Mouse (Mus musculus): ENCODE measurements around the gene Slc9a3r1. TPM values are rescaled to one million over a fixed set of nuclear protein-coding genes. Genes with fewer than 3 reads are reported as not detected.

Gene Slc9a3r1
- polyA plus RNA-seq, 1 experiment from 2014 or later: 24.6 TPM

DNA sequence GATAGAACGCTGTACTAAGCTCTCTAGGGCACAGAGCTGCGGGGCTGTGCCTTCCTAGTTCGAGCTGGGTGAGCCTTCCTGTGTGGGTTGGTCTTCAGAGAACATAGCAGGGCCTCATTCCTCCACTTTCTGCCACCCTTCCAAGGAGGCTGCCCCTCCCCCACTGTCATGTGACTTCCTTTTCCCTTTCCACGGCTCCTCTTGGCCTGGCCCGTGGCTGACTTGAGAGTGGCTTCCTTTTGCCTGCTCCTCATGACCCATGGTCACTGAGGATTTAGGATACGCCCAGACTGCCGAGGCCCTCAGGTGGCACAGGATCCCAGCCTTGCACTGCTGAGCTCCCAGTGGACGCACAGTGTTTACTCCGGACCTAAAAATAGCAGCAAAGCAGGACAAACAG lies 29.0 kb downstream of the Slc9a3r1 start:
- Histone ChIP-seq H3K4me3 (no peak overlapping the region), H3K27ac (peak overlapping the region; percentile 29), H3K4me1 (replicated peaks) (peaks cover 20% of the 10 kb centered on the region), H3K9ac (no peak overlapping the region), H3K4me2 (0 out of 2 replicates have a peak overlapping the region, but pooled peaks have one; percentile 10), H3K27me3 (no peaks in the 10 kb centered on the region), H3K36me3 (no peaks in the 10 kb centered on the region; the same call in 1 of the 2 replicates), H3K9me3 (replicated peaks) (no peaks in the 10 kb centered on the region)
- ATAC-seq (replicated peaks; ENCODE audit: insufficient number of reproducible peaks, insufficient read depth, low FRiP score, low read depth): peak; percentile 30; the same call in 1 of the 2 replicates
- 37% methylated on average over 9 of the region's 9 CpGs for WGBS

DNA sequence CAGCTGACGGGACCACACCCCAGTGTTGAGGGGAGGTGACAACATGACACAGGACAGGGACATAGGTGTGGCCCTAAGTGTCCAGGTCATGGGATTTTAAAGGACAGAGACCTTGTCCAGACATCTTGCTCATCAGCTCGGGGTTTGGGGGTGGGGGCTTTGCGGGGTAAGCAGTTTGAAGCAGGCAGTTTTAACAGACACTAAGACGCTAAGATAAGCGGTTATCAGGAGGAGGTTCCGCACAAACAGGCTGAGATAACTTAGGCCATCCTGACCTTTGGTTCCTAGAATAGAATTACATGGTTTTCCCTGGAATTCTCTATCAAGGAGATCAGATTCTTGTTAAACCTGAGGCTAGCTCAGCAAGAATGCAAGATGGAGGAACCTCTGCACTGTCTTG lies 31.6 kb downstream of the Slc9a3r1 start:
- Histone ChIP-seq H3K27ac (no peak overlapping the region), H3K4me2 (no peak overlapping the region), H3K4me1 (replicated peaks) (peaks cover 14% of the 10 kb centered on the region), H3K27me3 (no peaks in the 10 kb centered on the region), H3K4me3 (no peak overlapping the region), H3K9ac (no peak overlapping the region), H3K9me3 (replicated peaks) (no peaks in the 10 kb centered on the region), H3K36me3 (no peaks in the 10 kb centered on the region; the same call in 1 of the 2 replicates)
- WGBS: 52% methylated on average over 6 of the region's 6 CpGs
- no peak for ATAC-seq (replicated peaks; ENCODE audit: insufficient number of reproducible peaks, insufficient read depth, low FRiP score, low read depth)

DNA sequence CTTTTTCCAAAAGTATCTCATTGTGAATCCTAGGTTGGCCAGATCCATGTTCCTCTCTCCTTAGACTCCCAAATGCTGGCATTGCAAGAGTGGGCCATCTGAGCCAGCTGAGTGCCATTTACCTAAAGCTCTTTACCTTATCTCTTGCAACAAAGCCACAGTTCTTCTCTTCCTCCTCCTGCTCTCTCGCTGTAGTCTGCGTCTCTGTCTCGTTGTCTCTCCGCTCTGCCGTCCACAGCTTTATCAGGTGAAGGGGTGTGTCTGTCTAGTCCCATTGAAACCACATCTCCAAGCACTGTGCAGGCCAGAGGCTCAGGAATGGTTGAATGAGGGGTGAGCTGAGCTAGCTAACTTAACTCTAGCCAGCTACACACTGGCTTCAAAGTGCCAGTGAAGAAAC lies 32.8 kb downstream of the Slc9a3r1 start:
- no peaks in the 10 kb centered on the region for H3K27me3 ChIP-seq
- ATAC-seq (replicated peaks; ENCODE audit: insufficient number of reproducible peaks, insufficient read depth, low FRiP score, low read depth): no peak
- WGBS: 46% methylated on average over 5 of the region's 5 CpGs
- H3K27ac ChIP-seq: no peak overlapping the region
- peaks cover 14% of the 10 kb centered on the region for H3K4me1 ChIP-seq (replicated peaks)
- 0 out of 2 replicates have a peak, but pooled peaks cover under 1% of the 10 kb centered on the region for H3K36me3 ChIP-seq
- no peak overlapping the region for H3K9ac ChIP-seq
- no peak overlapping the region for H3K4me3 ChIP-seq
- H3K4me2 ChIP-seq: no peak overlapping the region
- no peaks in the 10 kb centered on the region for H3K9me3 ChIP-seq (replicated peaks)

DNA sequence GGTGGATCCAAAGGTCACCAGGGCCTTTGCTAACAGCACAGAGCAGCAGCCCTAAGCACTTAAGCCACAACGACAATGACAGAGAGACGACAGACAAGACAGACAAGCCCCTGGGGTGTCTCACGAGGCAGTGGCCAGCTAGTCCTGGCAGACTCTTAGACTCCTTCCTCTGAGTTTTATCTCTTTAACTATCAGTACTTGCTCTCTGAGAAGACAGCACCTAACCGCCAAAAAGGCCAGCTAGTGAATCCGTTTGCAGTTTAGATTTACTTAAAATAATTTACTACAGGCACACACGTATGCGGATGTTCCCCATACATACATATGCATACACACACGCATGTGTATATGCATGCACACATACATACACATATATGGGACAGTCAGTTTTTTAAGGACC lies 34.4 kb downstream of the Slc9a3r1 start:
- Histone ChIP-seq H3K4me1 (replicated peaks) (0 out of 2 replicates have a peak, but pooled peaks cover 6% of the 10 kb centered on the region), H3K27ac (no peak overlapping the region), H3K4me2 (no peak overlapping the region), H3K27me3 (no peaks in the 10 kb centered on the region), H3K36me3 (0 out of 2 replicates have a peak, but pooled peaks cover 10% of the 10 kb centered on the region), H3K9ac (no peak overlapping the region), H3K4me3 (no peak overlapping the region), H3K9me3 (replicated peaks) (no peaks in the 10 kb centered on the region)
- 67% methylated on average over 8 of the region's 8 CpGs for WGBS
- ATAC-seq (replicated peaks; ENCODE audit: insufficient number of reproducible peaks, insufficient read depth, low FRiP score, low read depth): no peak

DNA sequence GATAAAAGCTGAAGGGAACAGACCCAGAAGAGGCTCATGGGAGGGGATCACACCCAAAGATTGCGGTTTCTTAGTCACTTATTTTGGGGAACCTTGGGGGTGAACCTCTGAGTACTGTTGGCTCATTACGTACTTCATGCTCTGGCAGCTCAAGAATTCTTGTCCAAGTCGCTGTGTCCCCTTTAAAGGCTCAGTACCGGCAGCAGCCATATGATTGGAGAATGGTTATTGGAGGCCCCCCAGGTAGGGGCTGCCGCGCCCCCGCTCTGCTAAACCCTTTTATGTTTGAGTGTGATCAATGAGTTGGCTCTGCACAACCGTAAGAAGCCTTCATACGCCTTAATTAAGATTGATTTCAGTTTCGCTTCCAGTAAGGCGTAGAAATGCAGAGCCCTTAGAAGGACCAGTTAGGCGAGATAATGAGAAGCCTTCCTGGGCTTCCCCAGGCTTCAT lies 35.8 kb downstream of the Slc9a3r1 start:
- H3K27me3 ChIP-seq: no peaks in the 10 kb centered on the region; the same call in 1 of the 2 replicates
- no peak overlapping the region for H3K27ac ChIP-seq
- H3K9me3 ChIP-seq (replicated peaks): no peaks in the 10 kb centered on the region
- H3K4me2 ChIP-seq: no peak overlapping the region
- no peak for ATAC-seq (replicated peaks; ENCODE audit: insufficient number of reproducible peaks, insufficient read depth, low FRiP score, low read depth)
- 70% methylated on average over 12 of the region's 12 CpGs for WGBS
- H3K4me1 ChIP-seq (replicated peaks): 0 out of 2 replicates have a peak, but pooled peaks cover 4% of the 10 kb centered on the region
- H3K36me3 ChIP-seq: 0 out of 2 replicates have a peak, but pooled peaks cover 10% of the 10 kb centered on the region
- H3K4me3 ChIP-seq: no peak overlapping the region
- H3K9ac ChIP-seq: no peak overlapping the region

DNA sequence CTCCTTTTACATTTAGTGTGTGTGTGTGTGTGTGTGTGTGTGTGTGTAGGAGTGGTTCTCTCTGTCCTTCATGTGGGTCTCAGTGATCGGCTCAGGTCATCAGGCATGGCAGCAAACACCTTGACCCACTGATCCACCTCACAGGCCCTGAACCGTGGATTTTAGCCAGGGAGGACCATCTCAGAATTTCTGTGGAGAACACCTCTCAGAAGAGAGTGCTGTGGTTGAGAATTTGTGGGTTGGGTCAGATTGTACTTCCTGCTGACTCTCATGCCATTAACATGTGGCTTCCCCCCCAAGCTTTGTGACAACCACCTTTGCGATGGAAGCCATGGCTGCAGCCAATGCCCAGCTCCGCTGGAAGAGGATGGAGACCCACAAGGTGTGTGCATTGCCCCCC lies 37.4 kb downstream of the Slc9a3r1 start:
- no peak overlapping the region for H3K9ac ChIP-seq
- H3K27me3 ChIP-seq: peaks cover 6% of the 10 kb centered on the region
- H3K4me3 ChIP-seq: no peak overlapping the region
- no peak overlapping the region for H3K4me2 ChIP-seq
- no peaks in the 10 kb centered on the region for H3K9me3 ChIP-seq (replicated peaks)
- no peak for ATAC-seq (replicated peaks; ENCODE audit: insufficient number of reproducible peaks, insufficient read depth, low FRiP score, low read depth)
- H3K36me3 ChIP-seq: peaks cover 15% of the 10 kb centered on the region; the same call in 1 of the 2 replicates
- H3K27ac ChIP-seq: no peak overlapping the region
- 93% methylated on average over 4 of the region's 4 CpGs for whole genome bisulfite sequencing
- H3K4me1 ChIP-seq (replicated peaks): 0 out of 2 replicates have a peak, but pooled peaks cover 4% of the 10 kb centered on the region

DNA sequence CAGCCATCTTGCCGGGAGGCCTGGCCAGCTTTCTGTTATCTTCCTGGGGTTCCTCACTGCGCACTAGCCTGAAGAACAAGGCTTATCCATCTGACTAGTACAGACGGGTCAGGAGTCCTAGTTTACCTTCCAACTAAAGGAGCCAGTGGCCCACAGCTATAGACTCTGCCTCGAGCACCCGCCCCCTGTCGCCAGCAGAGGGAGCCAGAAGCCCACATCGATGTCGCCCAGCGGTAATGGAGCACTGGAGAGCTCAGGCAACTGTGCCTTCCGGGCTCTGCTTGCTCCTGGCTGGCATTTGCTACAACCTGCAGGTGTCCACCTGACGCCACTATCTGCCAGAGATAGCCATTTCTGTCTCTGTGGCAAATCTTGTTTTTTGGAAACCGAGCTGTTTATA lies 39.2 kb downstream of the Slc9a3r1 start:
- Histone ChIP-seq H3K27me3 (peaks cover 10% of the 10 kb centered on the region), H3K27ac (no peak overlapping the region), H3K4me2 (no peak overlapping the region), H3K9me3 (replicated peaks) (no peaks in the 10 kb centered on the region), H3K4me1 (replicated peaks) (no peaks in the 10 kb centered on the region), H3K4me3 (no peak overlapping the region), H3K36me3 (peaks cover 21% of the 10 kb centered on the region; the same call in 1 of the 2 replicates), H3K9ac (no peak overlapping the region)
- WGBS: 16% methylated on average over 12 of the region's 12 CpGs
- ATAC-seq (replicated peaks; ENCODE audit: insufficient number of reproducible peaks, insufficient read depth, low FRiP score, low read depth): peak; percentile 70; the same call in 1 of the 2 replicates

DNA sequence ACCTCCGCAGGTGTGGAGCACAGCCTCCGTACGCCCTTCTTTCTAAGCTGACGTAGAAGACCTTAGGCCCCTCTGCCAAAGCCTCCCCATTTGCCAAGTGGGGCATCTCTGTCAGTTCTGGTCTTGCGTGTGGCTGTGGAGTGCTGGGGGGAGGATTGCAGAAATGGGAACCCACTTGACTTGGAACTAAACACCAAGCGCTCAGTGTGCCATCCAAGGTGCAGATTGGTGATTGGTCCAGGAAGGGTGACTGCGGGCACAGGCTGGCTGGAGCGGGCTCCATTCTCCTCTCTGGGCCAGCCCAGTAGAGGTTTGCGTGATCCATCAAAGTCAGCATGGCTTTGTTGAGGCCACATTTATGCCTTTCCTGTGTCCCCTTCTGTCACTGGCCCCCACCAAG lies 39.6 kb downstream of the Slc9a3r1 start:
- ATAC-seq (replicated peaks; ENCODE audit: insufficient number of reproducible peaks, insufficient read depth, low FRiP score, low read depth): no peak
- Histone ChIP-seq H3K4me2 (no peak overlapping the region), H3K27ac (no peak overlapping the region), H3K27me3 (peaks cover 11% of the 10 kb centered on the region), H3K36me3 (peaks cover 21% of the 10 kb centered on the region; the same call in 1 of the 2 replicates), H3K4me1 (replicated peaks) (no peaks in the 10 kb centered on the region), H3K4me3 (no peak overlapping the region), H3K9ac (no peak overlapping the region), H3K9me3 (replicated peaks) (no peaks in the 10 kb centered on the region)
- WGBS: 90% methylated on average over 9 of the region's 9 CpGs

DNA sequence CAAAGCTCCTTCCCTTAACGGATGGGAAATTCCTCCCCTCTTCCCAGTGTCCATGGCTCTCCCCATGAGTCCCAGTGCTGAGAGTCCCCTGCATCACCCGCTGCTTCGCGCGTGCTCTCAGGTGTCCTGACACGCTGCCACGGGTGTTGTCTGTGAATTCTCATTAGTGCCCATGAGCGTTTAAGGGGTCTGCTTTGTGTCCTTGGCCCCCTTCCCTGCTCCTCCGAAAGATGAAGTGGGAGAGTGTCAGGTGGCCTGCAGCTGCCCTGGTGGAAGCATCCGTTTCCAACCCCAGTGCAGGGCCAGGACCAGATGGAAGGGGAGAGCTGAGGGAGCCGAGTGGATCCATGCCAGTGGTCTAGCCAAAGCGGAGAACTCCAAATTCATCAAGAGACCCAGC lies 45.0 kb downstream of the Slc9a3r1 start:
- H3K36me3 ChIP-seq: peaks cover 12% of the 10 kb centered on the region; the same call in 1 of the 2 replicates
- H3K4me2 ChIP-seq: no peak overlapping the region
- no peak for ATAC-seq (replicated peaks; ENCODE audit: insufficient number of reproducible peaks, insufficient read depth, low FRiP score, low read depth)
- peaks cover 11% of the 10 kb centered on the region for H3K27me3 ChIP-seq
- no peak overlapping the region for H3K4me3 ChIP-seq
- 0 out of 2 replicates have a peak, but pooled peaks cover 5% of the 10 kb centered on the region for H3K4me1 ChIP-seq (replicated peaks)
- H3K9me3 ChIP-seq (replicated peaks): no peaks in the 10 kb centered on the region
- 78% methylated on average over 12 of the region's 12 CpGs for WGBS
- no peak overlapping the region for H3K9ac ChIP-seq
- H3K27ac ChIP-seq: no peak overlapping the region

DNA sequence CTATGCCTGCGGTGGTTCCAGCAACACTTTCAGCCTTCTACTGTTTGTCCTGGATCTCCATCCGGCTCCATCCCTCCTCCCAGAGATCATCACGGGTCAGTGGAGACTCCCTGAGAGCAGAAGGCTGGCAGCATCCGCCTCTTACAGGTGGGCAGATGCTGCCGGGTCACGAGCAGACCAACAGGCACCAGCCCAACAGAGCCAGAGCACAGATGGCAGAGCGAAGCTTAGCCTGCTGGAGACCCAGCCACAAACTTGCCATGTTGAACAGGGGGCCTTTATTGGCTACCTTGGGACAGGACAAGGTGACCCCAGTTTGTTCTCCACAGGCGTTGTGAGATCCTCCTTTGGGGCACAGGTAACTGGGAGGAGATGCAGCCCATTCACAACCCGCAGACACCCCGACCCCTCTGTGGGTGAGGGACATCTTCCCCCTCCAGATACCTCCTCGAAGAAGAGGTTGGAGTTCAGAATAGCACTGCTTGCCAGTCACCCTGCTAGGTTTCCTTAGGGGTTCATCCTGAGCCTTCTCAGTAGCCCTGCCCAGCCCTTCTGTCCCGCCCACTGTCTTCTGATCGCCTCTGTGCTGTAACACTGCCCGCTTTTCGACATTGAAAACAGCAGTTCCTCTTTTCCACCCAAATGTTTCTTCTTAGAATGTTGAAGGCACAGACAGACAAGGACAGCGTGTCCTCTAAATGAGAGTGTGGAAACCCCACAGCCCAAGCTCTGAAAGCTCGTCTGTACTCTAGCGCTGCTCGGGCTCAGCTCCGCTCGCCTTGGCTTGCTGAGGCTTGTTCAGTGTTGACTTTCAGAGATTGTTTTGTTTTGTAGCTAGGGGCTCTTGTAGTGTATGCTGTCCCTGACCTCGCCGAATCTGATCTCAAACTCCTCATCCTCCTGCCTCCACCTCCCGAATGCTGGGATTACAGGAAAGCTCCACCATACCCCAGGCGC lies 45.9 kb downstream of the Slc9a3r1 start:
- Histone ChIP-seq H3K4me3 (no peak overlapping the region), H3K36me3 (peaks cover 12% of the 10 kb centered on the region; the same call in 1 of the 2 replicates), H3K27ac (0 out of 2 replicates have a peak overlapping the region, but pooled peaks have one; percentile 2), H3K9me3 (replicated peaks) (no peaks in the 10 kb centered on the region), H3K9ac (no peak overlapping the region), H3K4me1 (replicated peaks) (0 out of 2 replicates have a peak, but pooled peaks cover 5% of the 10 kb centered on the region), H3K27me3 (peaks cover 11% of the 10 kb centered on the region), H3K4me2 (no peak overlapping the region)
- no peak for ATAC-seq (replicated peaks; ENCODE audit: insufficient number of reproducible peaks, insufficient read depth, low FRiP score, low read depth)
- WGBS: 72% methylated on average over 25 of the region's 25 CpGs

DNA sequence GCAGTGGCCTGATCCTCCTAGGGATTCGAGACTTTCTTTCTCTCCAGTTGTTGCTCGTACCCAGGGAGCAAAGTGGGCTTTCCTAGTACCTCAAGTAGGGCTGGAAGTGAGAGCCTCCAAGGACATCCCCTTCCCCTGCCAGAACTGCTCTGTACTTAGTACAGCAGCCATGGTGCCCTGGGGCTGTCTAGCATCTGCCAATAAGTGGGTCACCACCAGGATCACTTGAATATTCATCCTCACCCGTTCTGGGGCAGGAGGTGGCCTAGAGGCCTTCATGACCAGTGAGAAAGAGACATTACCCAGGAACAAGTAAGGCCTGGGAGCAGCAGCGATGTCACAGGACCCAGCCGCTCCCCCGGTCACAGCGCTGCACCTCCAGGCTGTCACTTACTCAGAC lies 46.8 kb downstream of the Slc9a3r1 start:
- WGBS: 80% methylated on average over 7 of the region's 7 CpGs
- Histone ChIP-seq H3K4me2 (no peak overlapping the region), H3K27me3 (peaks cover 9% of the 10 kb centered on the region), H3K9me3 (replicated peaks) (no peaks in the 10 kb centered on the region), H3K9ac (no peak overlapping the region), H3K27ac (0 out of 2 replicates have a peak overlapping the region, but pooled peaks have one; percentile 2), H3K4me1 (replicated peaks) (peaks cover 10% of the 10 kb centered on the region), H3K36me3 (peaks cover 9% of the 10 kb centered on the region; the same call in 1 of the 2 replicates), H3K4me3 (no peak overlapping the region)
- no peak for ATAC-seq (replicated peaks; ENCODE audit: insufficient number of reproducible peaks, insufficient read depth, low FRiP score, low read depth)
